Mouse (Mus musculus) testis, adult 2 months (tissue): ENCODE data around the gene Rps16.

Experiments
- CTCF ChIP-seq: fragments of 200-500 bp; IDR thresholded peaks from 2 replicates; pipeline ENCODE4 v1.5.1; 2012; ENCODE audit warnings: low read depth, mild to moderate bottlenecking, inconsistent platforms, low read length, moderate library complexity; ENCODE audit not compliant: control insufficient read depth, insufficient read depth, insufficient replicate concordance
- POLR2A ChIP-seq: fragments of 200-500 bp; IDR thresholded peaks from 2 replicates; pipeline ENCODE4 v1.6.1; 2012; ENCODE audit warnings: low read depth, mild to moderate bottlenecking, inconsistent platforms, low read length, moderate library complexity; ENCODE audit not compliant: control insufficient read depth

DNA sequence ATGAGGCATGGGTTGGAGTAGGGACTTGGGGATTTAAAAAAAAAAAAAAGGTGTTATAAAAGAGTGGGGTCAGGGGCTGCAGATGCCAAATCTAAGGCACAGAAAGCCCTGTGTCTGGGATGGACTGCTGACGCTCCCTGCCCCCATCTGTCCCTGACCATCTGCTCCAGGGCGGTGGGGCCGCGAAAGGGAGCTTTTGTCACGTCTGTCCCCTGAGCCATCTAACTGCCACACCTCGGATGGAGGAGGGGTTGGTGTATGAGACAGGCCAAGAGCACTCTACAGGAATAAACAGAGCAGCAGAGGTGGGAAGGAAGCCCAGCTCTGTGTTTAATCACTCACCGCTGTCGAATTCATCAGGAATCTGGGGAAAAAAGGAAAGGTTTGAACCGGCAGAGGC, 40.7 kb upstream of the Rps16 start:
- no peak for TF ChIP-seq POLR2A
- TF ChIP-seq CTCF, result no peak
